Mouse (Mus musculus) thymus, postnatal 36 days (tissue): ENCODE results near the gene Klhdc7b.
"Not testable (repeated sequence)": the region's sequence is repeated elsewhere in the genome, so short reads cannot be mapped to it uniquely, and the experiment has no call there.

Experiments used
- DNase-seq, 2 experiments: peaks; one replicate each; pipeline ENCODE4 v3.0.0; 2022; ENCODE audit warnings: mixed read lengths in 2 of 2

Klhdc7b gene

GRCm38 (mm10) chr15:89429352-89430221 lies 44.9 kb downstream of the Klhdc7b start, which contains the start of the genes C730034F03Rik, Gm44502 and Chkb:
C730034F03Rik (plus strand) TSS chr15:89429589.
Gm44502 (minus strand) TSS chr15:89429696.
Chkb (minus strand) TSS chr15:89429908.
- peak; percentile 89 to 95 for DNase-seq

- no peak for DNase-seq
Observed at GRCm38 (mm10) chr15:89430341-89430740, 45.6 kb downstream of the Klhdc7b start.

GRCm38 (mm10) chr15:89430771-89431170 lies 46.1 kb downstream of the Klhdc7b start:
- DNase-seq = not testable (repeated sequence)

- DNase-seq = no peak
Observed at GRCm38 (mm10) chr15:89431271-89431670, 46.6 kb downstream of the Klhdc7b start.

- no peak for DNase-seq
Observed at GRCm38 (mm10) chr15:89431806-89432205, 47.1 kb downstream of the Klhdc7b start.

- DNase-seq = no peak
Observed at GRCm38 (mm10) chr15:89432946-89433345, 48.2 kb downstream of the Klhdc7b start.

GRCm38 (mm10) chr15:89434136-89434535 lies 49.4 kb downstream of the Klhdc7b start:
- DNase-seq = no peak

- DNase-seq = no peak
Observed at GRCm38 (mm10) chr15:89435878-89436277, 51.2 kb downstream of the Klhdc7b start.
